Mouse (Mus musculus): Measurements from ENCODE around the gene Abcb9. TPM values are rescaled to one million over a fixed set of nuclear protein-coding genes. Genes with fewer than 3 reads are reported as not detected.
A peak's percentile ranks its signal among the peaks of the same experiment; 100 is the strongest.

Gene Abcb9
- polyA plus RNA-seq, 1 experiment from 2014 or later = 2.4 TPM

- Histone ChIP-seq H3K4me1 (peaks cover 68% of the 10 kb centered on the region), H3K27me3 (no peaks in the 10 kb centered on the region), H3K4me3 (no peak overlapping the region), H3K9ac (no peak overlapping the region), H3K9me3 (no peaks in the 10 kb centered on the region), H3K4me2 (no peak overlapping the region), H3K36me3 (0 out of 2 replicates have a peak, but pooled peaks cover 6% of the 10 kb centered on the region), H3K27ac (no peak overlapping the region)
- 68% methylated on average over 2 of the region's 2 CpGs for WGBS
- ATAC-seq (ENCODE audit: insufficient number of reproducible peaks, insufficient read depth, low FRiP score, low TSS enrichment, low read depth) = no peak
These were observed 79.9 kb downstream of the Abcb9 start for GRCm38 (mm10) chr5:124015727-124016126.

DNA sequence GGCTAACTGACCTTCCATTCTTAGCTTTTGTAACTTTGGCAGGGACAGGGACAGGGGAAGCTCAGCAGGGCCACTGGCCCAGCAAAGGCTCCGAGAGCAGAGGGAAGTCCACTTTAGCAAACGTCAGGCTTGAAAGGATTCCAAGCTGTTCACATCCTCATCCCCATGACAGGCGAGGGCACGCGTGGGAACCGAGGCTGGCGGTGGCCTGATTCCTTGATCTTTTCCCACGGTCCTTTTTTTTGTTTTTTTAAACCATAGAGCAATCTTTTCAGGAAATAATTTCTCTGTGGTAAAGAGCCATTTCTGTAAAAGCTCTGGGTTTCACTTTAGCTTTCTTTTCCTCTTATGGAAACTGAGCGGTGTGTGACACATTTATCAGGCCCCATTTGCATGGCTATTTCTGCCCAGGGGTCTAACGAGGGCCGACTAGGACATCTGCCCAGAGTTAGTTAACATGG, 80.8 kb downstream of the Abcb9 start:
- Histone ChIP-seq H3K27me3 (no peaks in the 10 kb centered on the region), H3K4me2 (no peak overlapping the region), H3K9ac (no peak overlapping the region), H3K36me3 (peaks cover 13% of the 10 kb centered on the region), H3K4me3 (no peak overlapping the region), H3K27ac (peak overlapping the region; percentile 28), H3K4me1 (peaks cover 68% of the 10 kb centered on the region), H3K9me3 (no peaks in the 10 kb centered on the region)
- no peak for ATAC-seq (ENCODE audit: insufficient number of reproducible peaks, insufficient read depth, low FRiP score, low TSS enrichment, low read depth)
- 18% methylated on average over 11 of the region's 11 CpGs for whole genome bisulfite sequencing

DNA sequence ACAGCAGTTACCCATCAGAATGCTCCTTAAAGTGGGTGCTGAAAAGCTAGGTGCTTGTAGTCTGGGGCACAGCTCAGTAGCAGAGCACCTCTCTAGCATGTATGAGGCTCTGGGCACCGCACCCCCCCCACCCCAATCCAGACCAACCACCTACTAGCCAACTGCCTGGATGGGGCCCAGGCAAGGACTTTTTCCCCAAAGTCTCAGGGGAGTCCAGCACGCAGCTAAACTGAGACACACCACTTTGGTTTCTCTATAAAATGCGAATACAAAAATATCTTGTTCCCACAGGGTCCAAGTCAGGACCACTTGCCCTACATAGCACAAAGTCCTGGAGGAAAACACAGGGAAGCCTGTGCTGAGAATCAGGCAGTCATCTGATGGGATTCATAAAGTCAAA, 81.4 kb downstream of the Abcb9 start:
- no peak for ATAC-seq (ENCODE audit: insufficient number of reproducible peaks, insufficient read depth, low FRiP score, low TSS enrichment, low read depth)
- Histone ChIP-seq H3K36me3 (peaks cover 17% of the 10 kb centered on the region), H3K27ac (no peak overlapping the region), H3K4me2 (no peak overlapping the region), H3K9ac (no peak overlapping the region), H3K4me1 (peaks cover 62% of the 10 kb centered on the region), H3K27me3 (no peaks in the 10 kb centered on the region), H3K4me3 (no peak overlapping the region), H3K9me3 (no peaks in the 10 kb centered on the region)
- 78% methylated on average over 3 of the region's 3 CpGs for WGBS

DNA sequence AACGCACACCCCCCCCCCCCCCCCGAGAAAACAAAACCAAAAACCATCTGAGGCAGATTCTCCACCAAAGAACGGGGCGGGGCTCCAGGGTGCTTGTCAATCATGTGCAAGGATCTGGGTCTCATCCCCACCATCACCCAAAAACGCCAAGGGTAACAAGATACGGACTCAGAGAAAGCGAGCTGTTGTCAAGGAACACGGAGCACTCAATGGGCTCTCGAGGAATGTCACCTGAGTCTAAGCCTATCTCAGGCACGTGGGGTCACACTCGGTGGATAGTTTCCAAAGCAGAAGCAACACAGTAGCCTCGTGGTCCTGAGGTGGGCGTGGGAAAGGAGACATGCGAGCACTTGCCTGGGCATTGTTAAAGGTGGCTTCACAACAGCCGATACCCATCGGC, 81.9 kb downstream of the Abcb9 start:
- Histone ChIP-seq H3K27ac (no peak overlapping the region), H3K4me2 (no peak overlapping the region), H3K27me3 (no peaks in the 10 kb centered on the region), H3K9me3 (no peaks in the 10 kb centered on the region), H3K4me1 (peaks cover 60% of the 10 kb centered on the region), H3K36me3 (peaks cover 21% of the 10 kb centered on the region), H3K9ac (no peak overlapping the region), H3K4me3 (no peak overlapping the region)
- ATAC-seq (ENCODE audit: insufficient number of reproducible peaks, insufficient read depth, low FRiP score, low TSS enrichment, low read depth) = no peak
- WGBS = 71% methylated on average over 16 of the region's 16 CpGs

DNA sequence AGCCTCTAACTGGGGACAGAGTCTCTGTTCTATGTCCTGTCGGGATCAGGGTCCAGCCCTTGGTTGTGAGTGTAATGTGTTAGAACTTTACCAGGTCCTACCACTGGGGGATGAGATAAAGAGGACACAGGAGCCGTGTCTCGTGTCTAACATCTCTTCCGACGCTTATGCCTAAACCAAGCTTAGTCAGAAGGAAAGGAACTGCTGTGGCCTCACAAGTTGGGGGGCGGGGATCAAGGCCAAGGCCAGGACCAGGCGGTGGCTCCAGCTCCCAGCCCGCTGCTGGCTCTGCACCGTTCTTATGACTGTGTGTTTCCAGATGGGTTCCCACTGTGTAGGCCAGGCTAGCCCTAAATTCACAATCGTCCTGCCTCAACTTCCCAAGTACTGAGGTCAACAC, 82.7 kb downstream of the Abcb9 start:
- H3K4me3 ChIP-seq = no peak overlapping the region
- no peak overlapping the region for H3K4me2 ChIP-seq
- ATAC-seq (ENCODE audit: insufficient number of reproducible peaks, insufficient read depth, low FRiP score, low TSS enrichment, low read depth) = no peak
- H3K4me1 ChIP-seq = peaks cover 55% of the 10 kb centered on the region
- WGBS = 84% methylated on average over 10 of the region's 10 CpGs
- H3K27ac ChIP-seq = no peak overlapping the region; the same call in 1 of the 2 replicates
- H3K9ac ChIP-seq = no peak overlapping the region
- no peaks in the 10 kb centered on the region for H3K9me3 ChIP-seq
- H3K27me3 ChIP-seq = no peaks in the 10 kb centered on the region
- peaks cover 26% of the 10 kb centered on the region for H3K36me3 ChIP-seq

- Histone ChIP-seq H3K36me3 (peaks cover 36% of the 10 kb centered on the region), H3K9ac (peak overlapping the region; percentile 46; the same call in 1 of the 2 replicates), H3K9me3 (no peaks in the 10 kb centered on the region), H3K27me3 (no peaks in the 10 kb centered on the region), H3K27ac (peak overlapping the region; percentile 82), H3K4me1 (peaks cover 49% of the 10 kb centered on the region), H3K4me3 (no peak overlapping the region), H3K4me2 (peak overlapping the region; percentile 42)
- ATAC-seq (ENCODE audit: insufficient number of reproducible peaks, insufficient read depth, low FRiP score, low TSS enrichment, low read depth) = no peak
- 20% methylated on average over 8 of the region's 8 CpGs for WGBS
These were observed 83.7 kb downstream of the Abcb9 start for GRCm38 (mm10) chr5:124011927-124012326.

Other genes with a start within 250 kb of the Abcb9 start
- gene Hcar2, start 230.3 kb downstream of the Abcb9 start, polyA plus RNA-seq (2015; fragmentation: Nextera tagmentation; extraction: Ambion mirVana) = 0.26 and 0.59 TPM in 2 replicates
- gene Hcar1, start 215.8 kb downstream of the Abcb9 start, polyA plus RNA-seq (2015; fragmentation: Nextera tagmentation; extraction: Ambion mirVana) = 0.23 and 0.28 TPM in 2 replicates
- gene Denr, start 188.6 kb downstream of the Abcb9 start, polyA plus RNA-seq (2015; fragmentation: Nextera tagmentation; extraction: Ambion mirVana) = 167 and 174 TPM in 2 replicates
- gene Gm43518, start 168.4 kb downstream of the Abcb9 start, polyA plus RNA-seq (2015; fragmentation: Nextera tagmentation; extraction: Ambion mirVana) = 3.9 and 4.6 TPM in 2 replicates
- gene Ccdc62, start 165.1 kb downstream of the Abcb9 start, polyA plus RNA-seq (2015; fragmentation: Nextera tagmentation; extraction: Ambion mirVana) = 8.6 and 9.5 TPM in 2 replicates
- gene Hip1r, start 122.2 kb downstream of the Abcb9 start, polyA plus RNA-seq (2015; fragmentation: Nextera tagmentation; extraction: Ambion mirVana) = 9.6 and 12.3 TPM in 2 replicates
- gene Vps37b, start 63.5 kb downstream of the Abcb9 start, polyA plus RNA-seq (2015; fragmentation: Nextera tagmentation; extraction: Ambion mirVana) = 39.0 and 46.0 TPM in 2 replicates
- 18.8 and 20.7 TPM in 2 replicates for gene Ogfod2, start 16.5 kb upstream of the Abcb9 start, polyA plus RNA-seq (2015; fragmentation: Nextera tagmentation; extraction: Ambion mirVana)
- gene Arl6ip4, start 20.3 kb upstream of the Abcb9 start, polyA plus RNA-seq (2015; fragmentation: Nextera tagmentation; extraction: Ambion mirVana) = 113 and 122 TPM in 2 replicates
- gene Pitpnm2, start 154.0 kb upstream of the Abcb9 start, polyA plus RNA-seq (2015; fragmentation: Nextera tagmentation; extraction: Ambion mirVana) = 4.6 and 4.8 TPM in 2 replicates
- gene Mphosph9, start 232.2 kb upstream of the Abcb9 start, polyA plus RNA-seq (2015; fragmentation: Nextera tagmentation; extraction: Ambion mirVana) = 12.5 and 14.0 TPM in 2 replicates
- gene 2810006K23Rik, start 232.3 kb upstream of the Abcb9 start, polyA plus RNA-seq (2015; fragmentation: Nextera tagmentation; extraction: Ambion mirVana) = 17.7 and 19.4 TPM in 2 replicates

Data from embryonic facial prominence, embryonic 13.5 days (tissue).